Mouse (Mus musculus): ENCODE measurements around the gene Exoc7. TPM values are rescaled to one million over a fixed set of nuclear protein-coding genes. Genes with fewer than 3 reads are reported as not detected.

Exoc7 gene
- 57.7 and 66.7 TPM in 2 replicates for polyA plus RNA-seq (2012; rRNA removed)
- polyA plus RNA-seq (2014; fragmentation: Nextera tagmentation; extraction: Ambion mirVana), result 72.0 and 72.7 TPM in 2 replicates

GRCm38 (mm10) chr11:116307019-116307725, at the start of gene Exoc7:
Gene Exoc7, minus strand, starts transcription at chr11:116307233.
- Histone ChIP-seq H3K27me3 (ENCODE audit: control insufficient read depth, insufficient read depth, low read length) (no peaks in the 10 kb centered on the region), H3K4me1 (ENCODE audit: control insufficient read depth, insufficient read depth, low read length) (peaks cover 10% of the 10 kb centered on the region), H3K9ac (ENCODE audit: low read depth, low read length, severe bottlenecking) (peak within 1 kb of the TSS; percentile 70), H3K4me2 (replicated peaks; ENCODE audit: low read depth, low read length, severe bottlenecking) (peak within 1 kb of the TSS; percentile 89), H3K4me3 (replicated peaks; ENCODE audit: low read length) (peak within 1 kb of the TSS; percentile 77), H3K9me3 (ENCODE audit: control insufficient read depth, low read length) (no peaks in the 10 kb centered on the region), H3K36me3 (ENCODE audit: control insufficient read depth, insufficient read depth, low read length) (peaks cover 29% of the 10 kb centered on the region), H3K27ac (replicated peaks; ENCODE audit: low read depth, low read length) (no peak within 1 kb of the TSS)
- TF ChIP-seq POLR2A (IDR thresholded peaks at IDR 0.05; ENCODE audit: borderline replicate concordance, extremely low read depth, insufficient read depth, insufficient read length), result no peak
- WGBS, result 85% methylated on average over 10 of the region's 10 CpGs
- no peak for ATAC-seq (ENCODE audit: low FRiP score, low read depth)
- no peak for DNase-seq (ENCODE audit: low spot score)

- Histone ChIP-seq H3K27ac (replicated peaks; ENCODE audit: low read depth, low read length) (no peak overlapping the region), H3K4me1 (ENCODE audit: control insufficient read depth, insufficient read depth, low read length) (no peaks in the 10 kb centered on the region), H3K4me2 (replicated peaks; ENCODE audit: low read depth, low read length, severe bottlenecking) (no peak overlapping the region), H3K9ac (ENCODE audit: low read depth, low read length, severe bottlenecking) (no peak overlapping the region), H3K4me3 (replicated peaks; ENCODE audit: low read length) (no peak overlapping the region), H3K27me3 (ENCODE audit: control insufficient read depth, insufficient read depth, low read length) (no peaks in the 10 kb centered on the region), H3K36me3 (ENCODE audit: control insufficient read depth, insufficient read depth, low read length) (peaks cover 54% of the 10 kb centered on the region), H3K9me3 (ENCODE audit: control insufficient read depth, low read length) (no peaks in the 10 kb centered on the region)
- no peak for TF ChIP-seq POLR2A (IDR thresholded peaks at IDR 0.05; ENCODE audit: borderline replicate concordance, extremely low read depth, insufficient read depth, insufficient read length)
- DNase-seq (ENCODE audit: low spot score), result no peak
- 36% methylated on average over 17 of the region's 17 CpGs for WGBS
- no peak for ATAC-seq (ENCODE audit: low FRiP score, low read depth)
Observed at GRCm38 (mm10) chr11:116354521-116354920, 47.5 kb upstream of the Exoc7 start.

DNA sequence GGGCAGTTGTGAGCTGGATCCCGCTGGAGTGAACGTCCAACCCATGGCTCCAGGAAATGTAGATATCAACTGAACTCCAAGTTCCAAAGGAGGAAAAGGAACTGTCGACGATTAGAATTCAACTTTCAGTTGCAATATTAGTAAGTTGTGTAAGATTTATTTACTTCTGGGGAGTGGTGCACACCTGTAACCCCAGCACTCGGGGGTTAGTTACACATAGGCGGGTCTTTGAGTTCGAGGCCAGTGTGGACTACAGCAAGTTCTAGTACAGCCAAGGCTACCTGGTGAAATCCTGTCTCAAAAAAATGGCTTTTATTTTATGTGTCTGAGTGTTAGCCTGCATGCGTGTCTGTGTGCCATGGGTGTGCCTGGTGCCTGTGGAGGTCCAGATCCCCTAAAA, 46.5 kb upstream of the Exoc7 start:
- WGBS, result 91% methylated on average over 8 of the region's 8 CpGs
- H3K4me2 ChIP-seq (replicated peaks; ENCODE audit: low read depth, low read length, severe bottlenecking), result no peak overlapping the region
- DNase-seq (ENCODE audit: low spot score) (no peak), ATAC-seq (ENCODE audit: low FRiP score, low read depth) (no peak)
- H3K9me3 ChIP-seq (ENCODE audit: control insufficient read depth, low read length), result no peaks in the 10 kb centered on the region
- no peak overlapping the region for H3K4me3 ChIP-seq (replicated peaks; ENCODE audit: low read length)
- no peak overlapping the region for H3K27ac ChIP-seq (replicated peaks; ENCODE audit: low read depth, low read length)
- H3K9ac ChIP-seq (ENCODE audit: low read depth, low read length, severe bottlenecking), result no peak overlapping the region
- no peaks in the 10 kb centered on the region for H3K4me1 ChIP-seq (ENCODE audit: control insufficient read depth, insufficient read depth, low read length)
- no peak for TF ChIP-seq POLR2A (IDR thresholded peaks at IDR 0.05; ENCODE audit: borderline replicate concordance, extremely low read depth, insufficient read depth, insufficient read length)
- no peaks in the 10 kb centered on the region for H3K27me3 ChIP-seq (ENCODE audit: control insufficient read depth, insufficient read depth, low read length)
- H3K36me3 ChIP-seq (ENCODE audit: control insufficient read depth, insufficient read depth, low read length), result peaks cover 53% of the 10 kb centered on the region

DNA sequence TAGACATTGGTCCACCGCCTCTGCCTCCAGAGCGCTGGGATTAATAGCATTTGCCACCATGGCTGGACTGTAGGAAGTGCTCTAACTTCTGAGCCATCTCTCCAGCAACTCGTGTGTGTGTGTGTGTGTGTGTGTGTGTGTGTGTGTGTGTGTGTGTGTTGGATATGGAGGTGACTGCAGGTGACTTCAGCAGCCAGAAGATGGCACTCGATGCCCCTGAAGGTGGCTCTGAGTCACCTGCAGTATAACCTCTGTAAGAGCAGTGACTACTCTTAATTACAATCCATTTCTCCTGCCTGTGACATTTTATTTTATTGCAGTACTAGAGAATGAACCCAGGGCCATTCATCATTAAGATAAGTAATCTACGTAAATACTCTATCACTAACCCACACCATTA, 44.3 kb upstream of the Exoc7 start:
- Histone ChIP-seq H3K4me1 (ENCODE audit: control insufficient read depth, insufficient read depth, low read length) (no peaks in the 10 kb centered on the region), H3K9me3 (ENCODE audit: control insufficient read depth, low read length) (no peaks in the 10 kb centered on the region), H3K27me3 (ENCODE audit: control insufficient read depth, insufficient read depth, low read length) (no peaks in the 10 kb centered on the region), H3K36me3 (ENCODE audit: control insufficient read depth, insufficient read depth, low read length) (peaks cover 69% of the 10 kb centered on the region), H3K4me2 (replicated peaks; ENCODE audit: low read depth, low read length, severe bottlenecking) (no peak overlapping the region), H3K27ac (replicated peaks; ENCODE audit: low read depth, low read length) (no peak overlapping the region), H3K9ac (ENCODE audit: low read depth, low read length, severe bottlenecking) (no peak overlapping the region), H3K4me3 (replicated peaks; ENCODE audit: low read length) (no peak overlapping the region)
- DNase-seq (ENCODE audit: low spot score), result no peak
- WGBS, result 92% methylated on average over 5 of the region's 5 CpGs
- no peak for TF ChIP-seq POLR2A (IDR thresholded peaks at IDR 0.05; ENCODE audit: borderline replicate concordance, extremely low read depth, insufficient read depth, insufficient read length)
- no peak for ATAC-seq (ENCODE audit: low FRiP score, low read depth)

DNA sequence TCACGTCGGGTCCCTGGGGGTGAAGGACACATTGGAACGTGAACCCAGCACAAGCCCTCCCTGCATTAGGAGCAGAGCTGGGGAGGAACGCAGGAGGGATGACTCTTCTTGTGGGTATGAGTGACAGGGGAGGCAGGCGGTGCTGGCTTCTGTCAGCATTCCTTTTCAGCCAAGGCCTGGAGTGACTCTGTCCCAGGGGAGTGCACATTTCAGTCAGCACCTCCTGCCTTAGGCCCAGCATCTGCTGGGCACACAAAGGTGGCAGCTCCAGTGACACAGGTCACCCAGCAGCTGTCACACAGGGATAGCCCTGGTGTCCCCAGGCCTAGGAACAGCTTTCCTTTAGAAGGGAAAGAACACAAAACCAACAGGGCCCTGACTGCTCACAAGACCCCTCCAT, 40.9 kb upstream of the Exoc7 start:
- ATAC-seq (ENCODE audit: low FRiP score, low read depth), result no peak
- H3K4me3 ChIP-seq (replicated peaks; ENCODE audit: low read length), result no peak overlapping the region
- peaks cover 69% of the 10 kb centered on the region for H3K36me3 ChIP-seq (ENCODE audit: control insufficient read depth, insufficient read depth, low read length)
- 72% methylated on average over 5 of the region's 5 CpGs for WGBS
- H3K27ac ChIP-seq (replicated peaks; ENCODE audit: low read depth, low read length), result no peak overlapping the region
- no peak overlapping the region for H3K4me2 ChIP-seq (replicated peaks; ENCODE audit: low read depth, low read length, severe bottlenecking)
- H3K27me3 ChIP-seq (ENCODE audit: control insufficient read depth, insufficient read depth, low read length), result no peaks in the 10 kb centered on the region
- no peak for TF ChIP-seq POLR2A (IDR thresholded peaks at IDR 0.05; ENCODE audit: borderline replicate concordance, extremely low read depth, insufficient read depth, insufficient read length)
- no peak overlapping the region for H3K9ac ChIP-seq (ENCODE audit: low read depth, low read length, severe bottlenecking)
- H3K9me3 ChIP-seq (ENCODE audit: control insufficient read depth, low read length), result no peaks in the 10 kb centered on the region
- DNase-seq (ENCODE audit: low spot score), result no peak
- no peaks in the 10 kb centered on the region for H3K4me1 ChIP-seq (ENCODE audit: control insufficient read depth, insufficient read depth, low read length)

All from limb, embryonic 14.5 days (tissue).